Mouse (Mus musculus) liver, embryonic 16.5 days (tissue): ENCODE results near the gene Ip6k3. TPM values are rescaled to one million over a fixed set of nuclear protein-coding genes. Genes with fewer than 3 reads are reported as not detected.

Experiments used
- polyA plus RNA-seq: library from polyadenylated mRNA; unstranded; fragments of >200 nt; fragmentation: Nextera tagmentation; extraction: Ambion mirVana; gene quantifications from 2 replicates; pipeline ENCODE4 v1.2.1, GENCODE M21; 2015

The Ip6k3 gene
- polyA plus RNA-seq, 1 experiment from 2014 or later: 0.28 TPM

Other genes with a start within 250 kb of the Ip6k3 start
- gene Phf1, start 234.7 kb downstream of the Ip6k3 start, polyA plus RNA-seq: 2.1 and 2.6 TPM in 2 replicates
- gene Cuta, start 228.2 kb downstream of the Ip6k3 start, polyA plus RNA-seq: 73.9 and 80.2 TPM in 2 replicates
- 0.21 and 0.33 TPM in 2 replicates for gene Syngap1, start 226.5 kb downstream of the Ip6k3 start, polyA plus RNA-seq
- 5.0 and 5.5 TPM in 2 replicates for gene Zbtb9, start 194.6 kb downstream of the Ip6k3 start, polyA plus RNA-seq
- 2.3 and 2.6 TPM in 2 replicates for gene Bak1, start 138.8 kb downstream of the Ip6k3 start, polyA plus RNA-seq
- 0.90 and 1.1 TPM in 2 replicates for gene Itpr3, start 110.5 kb downstream of the Ip6k3 start, polyA plus RNA-seq
- 130 and 141 TPM in 2 replicates for gene Uqcc2, start 33.9 kb downstream of the Ip6k3 start, polyA plus RNA-seq
- gene Lemd2, start 36.7 kb upstream of the Ip6k3 start, polyA plus RNA-seq: 2.2 and 2.7 TPM in 2 replicates